In genomic region chr5:129549716-129550115, GRCm38 (mm10) we compare ENCODE assay signal across 24 mouse cellular contexts. TPM values are rescaled to one million over a fixed set of nuclear protein-coding genes. Genes with fewer than 3 reads are reported as not detected.
"Had no signal": no experiment of that assay in that cellular context is flagged by ENCODE, and none has a peak within 500 bp of the region (broad histone marks: within the 10 kb centered on the region; RNA-seq: fewer than 3 reads in every experiment).

No protein-coding gene starts in this region.

- ATAC-seq: hindbrain, postnatal 0 days; inflammation-experienced regulatory T-cells, adult 6 months; intestine, embryonic 16.5 days; liver, embryonic 12.5 days; midbrain, embryonic 16.5 days had no signal

- DNase-seq: liver; lung, adult 18-20 months; lung, postnatal 10 days; lung, postnatal 36 days; right cerebral cortex, adult 18-20 months; right cerebral cortex, postnatal 14 days; right cerebral cortex, postnatal 4 days; thymus, adult 2 months; thymus, postnatal 14 days; thymus, postnatal 4 days had no signal

- H3K27me3 ChIP-seq: limb, embryonic 13.5 days; liver, embryonic 12.5 days; liver, embryonic 15.5 days; lung, embryonic 15.5 days; neural tube, embryonic 13.5 days had no signal

- H3K4me1 ChIP-seq: limb, embryonic 10.5 days; limb, embryonic 13.5 days; liver, embryonic 12.5 days; liver, embryonic 15.5 days; lung, embryonic 15.5 days; neural tube, embryonic 13.5 days had no signal

- H3K9me3 ChIP-seq: limb, embryonic 10.5 days; limb, embryonic 13.5 days; liver, embryonic 12.5 days; liver, embryonic 15.5 days; lung, embryonic 15.5 days; neural tube, embryonic 13.5 days had no signal

- H3K4me2 ChIP-seq: limb, embryonic 13.5 days; liver, embryonic 12.5 days; liver, embryonic 15.5 days; lung, embryonic 15.5 days; midbrain, embryonic 11.5 days; neural tube, embryonic 13.5 days had no signal

- H3K27ac ChIP-seq: hindbrain, postnatal 0 days; limb, embryonic 10.5 days; limb, embryonic 13.5 days; liver, embryonic 12.5 days; liver, embryonic 15.5 days; lung, embryonic 15.5 days; neural tube, embryonic 13.5 days; stomach, postnatal 0 days had no signal

- H3K4me3 ChIP-seq: limb, embryonic 10.5 days; limb, embryonic 13.5 days; liver, embryonic 12.5 days; liver, embryonic 15.5 days; lung, embryonic 15.5 days; myocyte; neural tube, embryonic 13.5 days had no signal

- H3K9ac ChIP-seq: limb, embryonic 13.5 days; liver, embryonic 12.5 days; liver, embryonic 15.5 days; lung, embryonic 15.5 days; neural tube, embryonic 13.5 days had no signal

RNA-seq across cellular contexts. Expression of gene Mmp17, which starts 34.3 kb away (rescaled TPM):
- total RNA-seq: megakaryocyte-erythroid progenitor cell, adult 5-6 weeks had no signal
